Mouse (Mus musculus) kidney, postnatal 36 days (tissue): ENCODE results near the gene Sec23a.
"Not testable (repeated sequence)": the region's sequence is repeated elsewhere in the genome, so short reads cannot be mapped to it uniquely, and the experiment has no call there.

Source experiments
- DNase-seq, 2 experiments: peaks; one replicate each; pipeline ENCODE4 v3.0.0; 2021 to 2022; ENCODE audit warnings: mixed read lengths in 2 of 2

Sec23a gene

GRCm38 (mm10) chr12:58981178-58981661 lies 30.6 kb downstream of the Sec23a start:
- DNase-seq, result not testable (repeated sequence)

GRCm38 (mm10) chr12:58976966-58977365 lies 34.9 kb downstream of the Sec23a start:
- DNase-seq, result peak in 1 of 2 experiments; percentile 33

DNA sequence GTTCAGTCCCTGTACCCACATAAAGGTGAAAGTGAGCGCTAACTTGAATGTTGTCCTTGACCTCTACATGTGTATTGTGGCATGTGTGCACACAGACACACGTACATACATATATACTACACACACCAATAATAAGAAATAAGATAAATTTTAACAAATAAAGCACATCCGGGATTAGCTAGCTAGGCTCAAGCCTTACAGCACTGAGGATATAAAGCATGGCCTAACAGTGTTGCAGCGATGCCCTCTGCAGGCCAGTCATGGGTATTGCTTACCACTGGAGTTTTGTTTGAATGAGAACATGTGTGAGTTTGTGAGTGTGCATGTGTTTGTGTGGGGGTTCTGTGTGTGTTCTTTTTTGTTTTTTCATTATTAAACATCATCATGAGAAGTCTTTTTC lies 47.2 kb downstream of the Sec23a start:
- peak; percentile 5 to 45 for DNase-seq

- DNase-seq, result no peak
Observed at GRCm38 (mm10) chr12:58960844-58961243, 51.0 kb downstream of the Sec23a start.

GRCm38 (mm10) chr12:58956624-58957023 lies 55.2 kb downstream of the Sec23a start:
- no peak for DNase-seq

DNA sequence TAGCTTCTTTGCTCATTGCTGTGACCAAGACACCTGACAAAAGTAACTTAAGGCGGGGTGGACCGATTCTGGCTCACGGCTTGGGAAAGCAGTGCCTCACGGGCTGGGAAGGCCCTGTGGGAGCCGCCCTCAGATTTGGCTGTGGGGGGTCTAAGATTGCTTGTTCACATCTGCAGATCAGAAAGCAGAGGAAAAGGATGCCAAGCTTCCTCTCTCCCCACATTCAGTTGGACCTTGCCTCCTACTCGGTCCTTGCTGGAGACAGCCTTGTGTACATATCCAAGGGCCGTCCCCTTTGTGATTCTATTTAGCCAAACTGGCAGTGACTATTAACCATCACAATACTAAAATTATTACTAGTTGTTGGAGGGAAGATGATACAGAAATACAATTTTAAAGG lies 55.7 kb downstream of the Sec23a start:
- DNase-seq, result no peak

GRCm38 (mm10) chr12:58947879-58948278 lies 63.9 kb downstream of the Sec23a start:
- no peak for DNase-seq

DNA sequence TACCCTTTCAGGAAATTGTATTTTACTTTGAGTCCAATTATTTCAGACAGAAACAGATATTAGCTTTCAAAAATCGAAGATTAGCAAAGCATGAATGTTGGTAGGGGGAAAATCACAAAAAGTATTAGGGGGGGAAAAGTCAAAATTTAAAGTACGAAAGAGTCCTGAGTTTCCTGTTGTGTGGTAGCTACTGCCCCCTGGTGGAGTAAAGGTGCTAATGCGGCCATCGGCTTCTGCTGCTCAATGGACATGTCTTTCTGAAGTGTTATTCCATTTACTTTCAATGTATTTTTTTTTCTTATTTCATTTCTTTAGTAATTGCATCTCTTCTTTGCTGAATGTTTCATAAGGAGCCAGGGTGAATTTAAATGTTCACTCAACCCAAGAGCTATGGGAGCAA lies 64.6 kb downstream of the Sec23a start:
- peak; percentile 31 to 71 for DNase-seq

GRCm38 (mm10) chr12:58942544-58942943 lies 69.3 kb downstream of the Sec23a start:
- DNase-seq, result no peak

GRCm38 (mm10) chr12:58934580-58934979 lies 77.2 kb downstream of the Sec23a start:
- DNase-seq, result no peak

DNA sequence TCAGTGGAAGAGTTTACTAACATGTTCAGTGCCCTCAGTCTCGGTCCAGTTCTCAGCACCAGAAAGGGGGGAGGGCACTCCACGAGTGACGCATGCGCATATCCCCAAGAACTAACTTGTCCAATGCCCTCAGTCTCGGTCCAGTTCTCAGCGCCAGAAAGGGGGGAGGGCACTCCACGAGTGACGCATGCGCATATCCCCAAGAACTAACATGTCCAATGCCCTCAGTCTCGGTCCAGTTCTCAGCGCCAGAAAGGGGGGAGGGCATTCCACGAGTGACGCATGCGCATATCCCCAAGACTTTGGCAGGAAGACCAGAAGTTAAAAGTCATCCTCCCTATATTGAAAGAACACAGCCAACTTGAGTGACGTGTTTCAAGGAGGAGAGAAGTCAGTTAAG lies 86.8 kb downstream of the Sec23a start:
- DNase-seq, result no peak

DNA sequence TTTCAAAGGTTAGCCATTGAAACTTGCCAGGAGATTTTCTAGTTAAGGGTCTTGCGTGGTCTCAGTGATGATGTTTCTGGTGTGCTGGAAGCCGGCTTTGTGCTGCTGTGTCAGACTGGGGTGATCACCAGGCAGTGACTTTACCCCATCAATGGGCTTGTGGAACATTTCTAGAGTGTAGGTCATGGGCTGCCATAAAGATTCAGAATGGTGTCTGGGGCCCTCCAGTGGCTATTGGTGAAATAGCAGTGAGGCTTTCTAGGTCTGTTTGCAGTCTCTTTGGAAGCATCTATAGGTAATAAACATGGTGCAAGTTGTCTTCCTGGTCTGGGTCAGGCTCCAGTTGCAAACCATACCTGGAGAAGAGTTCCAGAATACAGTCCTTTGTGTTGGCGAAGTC lies 87.8 kb downstream of the Sec23a start:
- DNase-seq, result peak; percentile 1 to 53

GRCm38 (mm10) chr12:58920775-58921174 lies 91.0 kb downstream of the Sec23a start:
- no peak for DNase-seq

DNA sequence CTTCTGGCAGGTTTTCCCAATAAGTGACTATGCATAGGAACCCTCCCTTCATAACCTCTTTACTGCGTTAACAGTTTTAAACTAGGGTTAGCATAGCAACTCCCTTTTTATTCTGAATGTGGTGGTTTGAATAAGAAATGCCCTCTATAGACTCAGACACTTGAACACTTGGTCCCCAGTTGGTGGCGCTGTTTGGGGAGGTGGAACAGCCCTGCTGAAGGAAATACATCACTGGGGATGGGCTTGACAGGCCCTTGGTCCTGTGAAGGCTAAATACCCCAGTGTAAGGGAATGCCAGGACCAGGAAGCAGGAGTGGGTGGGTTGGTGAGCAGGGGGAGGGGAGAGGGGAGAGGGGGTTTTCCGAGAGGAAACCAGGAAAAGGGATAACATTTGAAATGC lies 92.3 kb downstream of the Sec23a start:
- no peak for DNase-seq

DNA sequence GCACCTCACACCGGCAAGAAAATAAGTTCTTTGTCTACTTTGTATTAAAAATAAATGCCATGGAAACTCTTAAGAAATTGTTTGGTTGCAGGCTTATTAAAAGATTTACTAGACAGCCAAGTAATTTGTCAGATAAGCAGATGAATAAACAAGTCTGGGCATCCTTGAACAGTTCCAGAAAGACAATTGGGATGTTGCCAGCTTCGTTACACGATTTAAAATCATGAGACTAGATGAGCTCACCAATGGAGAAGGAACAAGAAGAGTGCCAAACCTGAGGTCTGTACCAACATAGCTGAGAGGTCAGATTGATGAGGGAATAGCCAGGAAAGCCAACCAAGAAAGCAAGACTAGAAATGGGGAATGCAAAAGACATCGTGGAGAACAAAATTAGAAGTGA lies 102.0 kb downstream of the Sec23a start:
- no peak for DNase-seq
